ENCODE assay signal across 12 mouse cellular contexts in the genomic region with DNA sequence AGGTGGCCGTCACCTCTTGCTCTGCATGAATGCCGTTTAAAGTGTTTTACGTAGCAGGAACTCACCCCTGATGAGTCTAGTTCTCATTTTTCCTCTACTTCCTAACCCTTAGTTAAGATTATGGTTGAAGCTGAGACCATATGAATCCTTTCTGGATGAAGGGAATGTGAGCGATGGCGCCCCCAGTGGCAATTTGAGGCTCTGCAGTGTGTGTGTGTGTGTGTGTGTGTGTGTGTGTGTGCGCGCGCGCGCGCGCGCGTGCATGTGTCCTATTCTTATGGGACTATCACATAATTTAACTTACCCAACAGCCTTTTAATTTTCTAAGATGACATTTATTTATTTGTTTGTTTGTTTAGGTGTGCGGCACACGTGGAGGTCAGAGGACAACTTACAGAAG.
DNase-seq lines count a peak whose midpoint lies in the region; TF ChIP-seq lines count a peak whose summit lies in the region.
"Had no signal": no experiment of that assay in that cellular context is flagged by ENCODE, and none has a peak within 500 bp of the region (broad histone marks: within the 10 kb centered on the region; RNA-seq: fewer than 3 reads in every experiment).

No protein-coding gene starts in this region.

- H3K27me3 ChIP-seq in cerebellum, adult 2 months (ENCODE audit: control insufficient read depth, insufficient read depth, low read length), result no peaks in the 10 kb centered on the region
- H3K27me3 ChIP-seq: hindbrain, embryonic 12.5 days; limb, embryonic 12.5 days; neural tube, embryonic 12.5 days had no signal

- no peak for DNase-seq in cerebellum, adult 2 months
- no peak for DNase-seq in cerebellum, adult 9-10 months
- no peak for DNase-seq in layer of hippocampus, adult 2 months (ENCODE audit: low spot score in 2 of 2)
- DNase-seq in layer of hippocampus, adult 9-10 months (ENCODE audit: low spot score), result no peak
- peak; percentile 14 for DNase-seq in thymus, postnatal 4 days
- no peak for DNase-seq in thymus, postnatal 14 days
- DNase-seq in natural killer cell, adult 2 months (ENCODE audit: low spot score in 2 of 2), result no peak
- DNase-seq in thymus, postnatal 25 days, result no peak

- WGBS in cerebellum, adult 2 months, result 83% methylated on average over 16 of the region's 16 CpGs

- H3K4me1 ChIP-seq in cerebellum, adult 2 months (ENCODE audit: control insufficient read depth, insufficient read depth, low read length), result peaks cover 30% of the 10 kb centered on the region
- H3K4me1 ChIP-seq: hindbrain, embryonic 12.5 days; limb, embryonic 12.5 days; megakaryocyte, embryonic 14.5 days; neural tube, embryonic 12.5 days had no signal

- peak; percentile 63 for TF ChIP-seq CTCF in cerebellum, adult 2 months (IDR thresholded peaks at IDR 0.05; ENCODE audit: borderline replicate concordance, insufficient read depth, low read depth, low read length)
- peak; percentile 65 for TF ChIP-seq CTCF in layer of hippocampus, adult 2 months (conservative IDR thresholded peaks at IDR 0.05)

- TF ChIP-seq POLR2A in cerebellum, adult 2 months (IDR thresholded peaks at IDR 0.05; ENCODE audit: borderline replicate concordance, insufficient read depth, low read length), result no peak

- H3K4me3 ChIP-seq in cerebellum, adult 2 months (replicated peaks; ENCODE audit: insufficient read depth, low read depth, low read length), result no peak overlapping the region
- H3K4me3 ChIP-seq in layer of hippocampus, adult 2 months, result no peak overlapping the region
- H3K4me3 ChIP-seq: hindbrain, embryonic 12.5 days; limb, embryonic 12.5 days; megakaryocyte, embryonic 14.5 days; neural tube, embryonic 12.5 days had no signal

- H3K27ac ChIP-seq in cerebellum, adult 2 months (ENCODE audit: insufficient read depth, low read length), result no peak overlapping the region
- H3K27ac ChIP-seq in layer of hippocampus, adult 2 months, result no peak overlapping the region
- H3K27ac ChIP-seq: hindbrain, embryonic 12.5 days; limb, embryonic 12.5 days; neural tube, embryonic 12.5 days had no signal
